Mouse (Mus musculus): Measurements from ENCODE around the gene Nkg7.
"Not testable (repeated sequence)": the region's sequence is repeated elsewhere in the genome, so short reads cannot be mapped to it uniquely, and the experiment has no call there.

The Nkg7 gene

DNA sequence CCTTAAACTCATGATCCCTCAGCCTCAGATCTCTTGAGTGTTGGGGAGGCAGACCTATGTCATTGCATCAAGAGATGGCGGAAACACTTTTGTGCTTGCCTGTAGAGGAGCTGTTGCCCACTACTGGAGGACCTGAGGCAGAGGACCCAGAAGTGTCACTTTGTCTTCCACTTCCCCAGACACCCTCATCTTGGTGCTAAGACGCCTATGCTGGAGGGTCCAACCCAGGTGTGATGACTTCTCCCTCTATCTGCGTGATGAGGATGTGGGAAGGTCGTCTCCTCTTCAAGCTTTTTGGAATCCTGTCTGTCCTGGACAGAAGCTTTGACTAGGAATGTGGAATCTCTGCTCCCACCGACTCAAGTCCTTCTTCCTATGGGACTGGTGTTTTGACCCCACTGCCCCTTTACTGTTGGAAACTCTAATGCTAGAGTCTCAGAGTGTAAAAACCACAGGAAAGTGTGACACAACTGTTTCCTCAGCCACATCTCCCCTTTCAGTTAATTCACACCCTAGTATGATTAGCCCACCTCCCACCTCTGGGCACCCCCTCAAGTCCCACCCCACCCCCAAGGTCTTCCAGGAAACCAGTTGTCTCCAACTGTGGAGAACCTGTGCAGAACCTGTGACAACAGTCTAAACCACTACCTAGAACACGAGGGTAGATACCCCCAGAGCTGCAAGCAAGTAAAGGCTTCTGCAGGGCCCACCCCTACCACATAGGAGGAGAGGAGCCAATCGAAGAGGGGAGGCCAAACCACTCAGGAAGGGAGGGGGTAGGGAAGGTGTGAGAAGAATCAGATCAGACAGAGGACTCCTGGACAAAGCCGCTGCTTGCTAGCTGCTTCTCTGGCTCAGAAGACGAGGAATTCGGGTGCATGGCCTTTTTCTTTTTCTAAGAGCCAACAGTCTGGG is at the start of gene Nkg7:
Gene Nkg7 (plus strand): TSS at position 733 of the 915 bp plus-strand sequence.
- DNase-seq, result no peak

DNA sequence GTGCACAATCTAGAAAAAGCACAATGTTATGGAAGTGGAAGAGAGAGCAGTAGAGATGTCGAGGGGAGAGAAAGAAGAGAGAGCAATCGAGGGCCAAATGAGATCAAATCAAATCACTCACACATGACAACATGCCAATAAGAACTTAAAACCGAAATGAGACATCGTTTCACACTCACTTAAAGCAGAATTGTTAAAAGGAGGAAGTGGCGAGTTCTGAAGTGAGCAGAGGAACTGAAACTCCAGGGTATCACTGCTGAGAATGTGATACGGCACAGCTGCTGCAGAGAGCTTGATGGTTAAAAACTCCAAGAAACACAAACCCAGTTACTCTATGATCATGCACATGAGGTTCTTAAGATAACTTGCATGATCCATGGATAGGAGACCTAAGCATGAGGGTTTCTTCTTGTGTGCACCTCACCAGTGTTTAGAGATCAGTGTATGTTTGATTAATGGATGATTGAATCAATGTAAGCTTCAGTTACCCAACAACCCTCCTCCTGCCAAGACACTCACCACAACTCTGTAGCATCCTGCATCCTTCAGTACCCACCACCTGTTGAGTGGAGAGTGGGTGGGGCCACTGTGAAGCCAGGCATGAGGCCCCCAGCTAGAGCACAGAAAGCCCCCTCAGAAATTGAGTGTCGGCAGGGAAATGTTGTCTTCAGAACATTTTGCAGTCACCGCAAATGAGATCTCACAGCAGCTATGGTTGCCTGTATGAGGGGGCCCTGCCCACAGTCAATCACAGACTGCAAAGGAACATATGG is 44.3 kb upstream of the Nkg7 start:
- DNase-seq, result no peak

DNA sequence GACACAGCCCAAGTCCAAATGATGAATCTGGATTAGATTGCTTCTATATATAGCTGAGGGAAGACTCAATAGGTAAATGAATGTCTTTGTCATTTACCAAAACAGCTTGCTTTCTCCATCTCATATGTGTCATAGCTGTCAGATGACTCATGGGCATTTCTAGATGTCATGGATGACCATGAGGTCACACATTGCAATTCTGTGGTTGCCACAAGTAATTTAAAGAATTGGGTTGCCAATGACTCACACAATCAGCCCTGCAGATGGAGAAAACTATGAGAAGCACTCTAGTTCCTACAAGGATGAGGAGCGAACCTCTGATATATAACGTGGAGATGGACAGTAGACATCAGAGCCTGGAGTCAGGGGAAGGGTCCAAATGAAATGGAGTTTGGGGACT is 37.4 kb upstream of the Nkg7 start:
- no peak for DNase-seq

DNA sequence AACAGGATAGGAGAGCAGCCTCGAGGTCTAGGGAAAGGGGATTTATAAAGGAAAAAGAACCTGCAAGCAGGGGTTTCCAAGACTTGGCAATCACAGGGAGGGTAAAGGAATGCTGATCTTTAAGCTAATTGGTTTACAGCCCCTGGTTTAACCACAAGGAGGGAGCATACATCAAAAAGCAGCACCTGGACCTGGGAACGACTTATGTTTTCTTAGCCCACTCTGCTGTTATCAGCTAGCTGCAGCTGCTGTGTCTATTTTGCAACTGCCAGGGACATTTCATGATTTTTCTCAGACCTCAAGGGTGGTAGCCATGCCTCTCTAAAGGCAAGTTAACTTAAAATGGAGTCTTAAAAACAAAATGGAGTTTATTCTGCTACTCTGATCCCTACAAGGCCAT is 34.2 kb upstream of the Nkg7 start:
- DNase-seq, result no peak

DNA sequence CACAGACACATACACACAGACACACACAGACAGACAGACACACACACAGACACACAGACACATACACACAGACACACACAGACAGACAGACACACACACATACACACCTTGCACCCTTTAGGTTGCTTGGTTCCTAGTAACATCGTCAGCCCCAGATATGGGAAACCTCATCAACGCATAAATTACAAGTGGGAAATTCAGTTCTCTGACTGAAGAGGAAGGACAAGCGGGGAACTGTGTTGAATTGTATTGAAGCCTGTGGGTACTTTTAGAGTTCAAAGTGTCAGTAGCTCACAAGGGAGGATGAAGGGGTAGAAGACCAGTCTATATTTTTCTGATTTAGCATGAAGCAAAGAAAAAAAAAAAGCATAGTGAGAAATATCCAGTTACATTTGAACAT is 29.3 kb upstream of the Nkg7 start:
- no peak for DNase-seq

DNA sequence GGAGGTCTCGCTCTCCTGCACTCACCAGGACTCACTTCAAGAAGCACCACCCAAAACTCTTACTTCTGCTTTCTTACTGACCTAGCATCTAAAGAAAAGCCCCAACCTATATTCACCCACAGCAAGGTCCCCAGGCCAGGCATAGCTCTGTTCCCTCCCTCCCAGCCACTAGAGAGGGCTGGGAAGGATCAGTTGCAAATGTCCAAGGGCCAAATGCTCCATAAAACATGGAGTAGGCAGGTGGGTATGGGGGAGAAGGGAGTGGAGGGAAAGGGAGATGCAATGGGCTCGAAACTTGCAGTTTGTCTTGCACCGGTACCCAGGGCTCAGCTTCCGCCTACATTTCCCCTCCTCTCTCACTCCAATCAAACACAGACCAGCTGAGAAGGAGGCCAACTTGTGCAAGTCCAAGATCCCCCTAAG is 28.7 kb upstream of the Nkg7 start, which contains the start of gene Siglecg:
Gene Siglecg (plus strand): TSS at position 74 of the 423 bp plus-strand sequence.
- DNase-seq, result no peak

DNA sequence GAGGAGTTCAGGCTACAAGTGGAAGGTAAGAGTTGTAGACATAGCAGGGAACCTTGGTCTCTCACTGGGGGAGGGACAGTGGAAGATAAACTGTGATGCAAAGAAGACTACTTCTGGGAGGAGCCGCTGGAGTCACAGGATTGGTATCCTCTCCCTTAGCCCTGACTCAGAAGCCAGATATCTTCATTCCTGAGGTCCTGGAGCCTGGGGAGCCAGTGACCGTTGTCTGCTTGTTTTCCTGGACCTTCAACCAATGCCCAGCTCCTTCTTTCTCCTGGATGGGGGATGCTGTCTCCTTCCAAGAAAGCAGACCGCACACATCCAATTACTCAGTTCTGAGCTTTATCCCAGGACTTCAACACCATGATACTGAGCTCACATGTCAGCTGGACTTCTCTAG is 27.8 kb upstream of the Nkg7 start:
- DNase-seq, result no peak

DNA sequence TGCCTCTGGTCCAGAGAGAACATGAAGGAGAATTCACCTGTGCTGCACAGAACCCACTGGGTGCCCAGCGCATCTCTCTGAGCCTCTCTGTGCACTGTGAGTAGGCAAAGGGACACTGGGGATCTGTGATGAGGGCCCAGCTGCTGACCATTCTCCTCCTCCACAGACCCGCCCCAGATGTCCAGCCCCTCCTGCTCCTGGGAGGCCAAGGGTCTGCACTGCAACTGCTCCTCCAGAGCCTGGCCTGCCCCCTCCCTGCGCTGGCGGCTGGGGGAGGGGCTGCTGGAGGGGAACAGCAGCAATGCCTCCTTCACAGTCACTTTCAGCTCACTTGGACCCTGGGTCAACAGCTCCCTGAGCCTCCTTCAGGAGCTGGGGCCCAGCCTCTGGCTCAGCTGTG is 25.1 kb upstream of the Nkg7 start:
- DNase-seq, result not testable (repeated sequence)

DNA sequence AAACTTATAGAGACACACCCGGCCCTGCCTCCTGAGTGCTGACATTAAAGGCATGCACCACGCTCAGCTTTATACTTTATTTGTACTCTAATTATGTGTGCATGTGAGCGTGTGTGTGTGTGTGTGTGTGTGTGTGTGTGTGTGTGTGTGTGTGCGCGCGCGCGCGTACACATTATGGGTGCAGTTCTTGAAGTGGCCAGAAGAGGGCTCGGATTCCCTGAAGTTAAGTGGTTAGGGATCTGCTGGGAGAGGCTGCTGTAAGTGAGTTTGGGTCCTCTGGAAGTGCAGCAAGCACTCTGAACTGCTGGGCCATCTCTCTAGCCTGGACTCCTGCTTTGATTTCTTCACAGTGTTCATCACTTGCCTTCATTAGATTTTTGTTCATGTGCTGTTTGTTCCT is 19.6 kb upstream of the Nkg7 start:
- no peak for DNase-seq

DNA sequence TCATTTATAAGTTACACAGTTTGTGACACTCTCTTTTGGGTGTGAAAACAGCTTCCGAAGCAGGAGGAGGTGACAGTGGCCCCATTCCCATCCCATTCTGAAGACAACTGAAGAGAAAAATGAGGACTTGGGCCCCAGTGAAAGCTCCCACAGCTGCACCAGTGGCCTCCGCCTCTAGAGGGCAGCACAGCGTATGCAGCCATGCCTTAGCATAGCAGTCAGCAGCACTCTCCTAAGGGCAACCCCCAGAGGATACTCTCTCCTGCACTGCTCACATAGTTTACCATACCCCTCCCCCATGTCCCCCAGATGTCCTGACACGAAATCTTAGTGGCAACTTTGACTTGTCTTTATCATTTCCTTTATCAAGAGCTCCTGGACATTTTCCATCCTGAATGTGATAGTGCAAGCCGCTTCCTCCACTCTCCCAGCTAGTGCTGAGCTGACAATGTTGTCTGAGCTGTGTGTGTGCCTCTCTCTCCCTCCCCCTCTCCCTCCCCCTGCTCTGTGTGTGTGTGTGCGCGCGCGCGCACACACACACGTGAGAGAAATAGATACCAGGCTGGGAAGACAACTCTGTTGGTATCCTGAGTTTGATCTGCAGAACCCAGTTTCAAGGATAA is 13.8 kb upstream of the Nkg7 start:
- peak; percentile 77 for DNase-seq

DNA sequence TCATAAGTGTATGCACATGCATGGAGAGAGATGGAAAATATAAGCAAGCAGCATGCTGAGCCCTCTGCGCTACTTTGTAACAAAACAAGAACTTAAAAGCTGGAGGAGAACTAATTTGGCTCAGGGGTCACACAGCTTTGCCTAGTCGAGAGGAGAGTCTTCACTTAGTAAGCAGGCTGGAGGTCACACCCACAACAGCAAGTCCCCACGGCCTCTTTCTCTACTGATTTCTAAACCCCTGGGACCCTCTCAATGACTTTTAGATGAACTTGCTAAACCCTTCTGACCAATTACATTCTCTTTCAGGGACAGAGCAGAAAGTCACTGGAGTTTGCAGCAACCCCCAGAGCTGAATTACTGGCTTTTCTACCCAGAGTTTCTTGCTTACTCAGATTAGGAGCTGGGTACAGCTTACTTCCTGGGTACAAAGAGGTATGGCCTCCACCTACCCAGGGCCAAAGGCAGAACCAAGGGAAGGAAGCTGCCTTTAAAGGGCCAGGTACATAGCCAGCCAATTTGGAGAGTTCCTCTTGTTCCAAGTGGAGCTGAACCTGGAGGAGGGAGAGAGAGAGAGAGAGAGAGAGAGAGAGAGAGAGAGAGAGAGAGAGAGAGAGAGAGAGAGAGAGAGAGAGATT is 12.8 kb upstream of the Nkg7 start:
- DNase-seq, result no peak

DNA sequence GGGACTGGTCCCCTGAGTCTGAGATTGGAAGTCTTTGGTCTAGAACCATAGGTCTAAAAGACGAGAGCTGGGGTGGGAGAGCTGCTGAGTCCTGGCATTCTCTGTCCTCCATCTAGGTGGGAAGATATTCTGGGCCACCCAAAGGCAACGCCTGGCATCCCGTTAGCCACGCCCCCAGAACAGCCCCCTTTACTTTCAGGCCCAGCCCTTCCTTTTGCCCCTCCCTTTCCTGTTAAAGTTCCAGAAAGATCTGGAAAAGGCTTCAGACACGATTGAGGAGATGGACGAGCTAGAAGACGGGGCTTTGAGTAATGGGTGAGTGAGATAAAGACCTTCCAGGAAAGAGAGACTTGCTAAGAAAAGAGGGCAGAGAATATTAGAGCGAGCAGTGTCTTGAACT is 9.5 kb upstream of the Nkg7 start, which contains the start of gene Lim2:
Gene Lim2 (plus strand): TSS at position 265 of the 400 bp plus-strand sequence.
- no peak for DNase-seq

DNA sequence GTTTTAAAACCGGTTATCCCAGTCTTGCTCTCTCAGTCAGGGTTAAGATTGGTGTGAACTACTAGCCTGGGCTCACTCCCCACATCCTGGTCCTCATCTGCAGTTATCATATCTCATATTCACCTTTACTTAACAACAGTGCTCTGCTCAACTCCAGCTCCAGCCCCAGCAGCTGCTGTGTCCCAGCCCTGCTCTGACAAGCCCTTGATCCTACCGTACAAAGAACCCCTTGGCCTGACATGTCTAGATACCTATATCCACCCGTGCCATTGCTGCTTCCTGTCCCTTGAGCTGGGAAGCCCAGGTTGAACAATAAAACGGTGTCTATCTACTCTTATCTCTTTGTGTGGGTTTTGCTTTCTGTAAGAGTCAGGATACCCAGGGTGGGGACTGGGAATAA is 7.4 kb upstream of the Nkg7 start:
- no peak for DNase-seq

DNA sequence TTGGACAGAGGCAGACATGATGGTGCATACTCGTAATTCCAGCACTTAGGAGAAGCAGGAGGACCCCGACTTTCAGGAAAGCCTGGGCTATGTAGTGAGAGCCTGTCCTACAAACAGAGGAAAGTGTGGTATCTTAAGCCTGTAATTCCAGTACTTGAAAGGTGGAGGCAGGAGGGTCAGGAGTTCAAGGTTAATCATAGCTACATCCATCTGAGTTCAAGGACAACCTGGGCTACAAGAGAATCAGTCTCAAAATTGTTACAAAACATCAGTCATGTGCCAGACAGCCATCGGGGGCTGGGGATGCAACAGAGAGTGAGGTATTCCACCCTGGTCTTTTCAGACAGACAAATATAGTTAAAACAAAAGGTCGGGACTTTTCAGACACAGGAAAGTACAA is 4.0 kb upstream of the Nkg7 start:
- no peak for DNase-seq

DNA sequence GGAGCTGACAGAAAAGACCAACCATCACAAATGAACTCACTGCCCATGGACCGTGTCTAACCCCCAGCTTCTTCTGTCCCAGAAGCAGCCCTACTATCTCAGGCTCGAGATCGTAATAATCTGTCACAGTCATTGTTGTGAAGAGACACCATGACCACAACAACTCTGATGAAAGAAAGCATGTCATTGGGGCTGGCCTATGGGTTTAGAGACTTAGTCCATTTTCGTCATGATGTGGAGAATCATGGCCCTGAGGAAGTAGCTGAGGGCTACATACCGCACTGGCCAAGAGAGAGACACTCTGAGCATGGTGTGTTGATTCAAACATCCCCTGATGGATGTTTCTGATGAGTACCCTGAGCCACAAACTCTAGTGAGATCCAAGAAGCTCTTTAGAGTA is 2.2 kb upstream of the Nkg7 start:
- DNase-seq, result no peak

DNA sequence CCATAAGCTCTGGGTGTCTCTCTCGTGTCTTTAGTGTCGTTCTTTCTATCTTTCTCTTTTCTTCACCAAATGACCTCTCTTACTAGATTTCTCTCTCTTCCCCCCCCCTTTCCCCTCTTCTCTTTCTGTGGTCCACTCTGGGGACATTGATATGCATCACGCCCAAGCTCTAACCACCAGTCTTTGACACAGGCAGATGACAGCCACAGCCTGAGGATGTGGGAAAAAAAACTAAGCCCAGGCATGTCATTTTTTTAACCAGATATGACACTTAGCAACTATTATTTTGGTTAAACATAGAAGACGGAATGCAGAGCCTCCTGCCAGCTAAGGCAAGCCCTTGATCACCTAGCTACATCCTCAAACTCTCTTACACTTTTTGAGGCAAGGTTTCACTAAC is 1.7 kb downstream of the Nkg7 start:
- no peak for DNase-seq

DNA sequence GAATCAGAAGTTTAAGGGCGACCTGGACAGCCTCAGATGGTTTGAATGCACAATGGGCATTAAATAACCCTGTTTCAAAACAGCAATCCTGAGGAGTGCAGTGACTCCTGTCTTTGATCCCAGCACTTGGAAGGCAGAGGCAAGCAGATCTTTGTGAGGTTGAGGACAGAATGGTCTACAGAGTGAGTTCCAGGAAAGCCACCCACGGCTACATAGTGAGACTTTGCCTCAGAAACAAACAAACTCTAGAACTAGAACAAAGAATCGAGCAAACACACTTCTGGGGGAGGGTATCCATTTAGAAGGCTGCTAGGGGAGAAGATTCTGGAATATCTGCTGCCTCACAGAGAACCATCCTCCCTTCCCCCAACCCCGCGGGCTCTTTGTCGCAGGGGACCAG is 3.6 kb downstream of the Nkg7 start, which contains the start of gene Cldnd2:
Gene Cldnd2 (plus strand): TSS at position 301 of the 400 bp plus-strand sequence.
- no peak for DNase-seq

DNA sequence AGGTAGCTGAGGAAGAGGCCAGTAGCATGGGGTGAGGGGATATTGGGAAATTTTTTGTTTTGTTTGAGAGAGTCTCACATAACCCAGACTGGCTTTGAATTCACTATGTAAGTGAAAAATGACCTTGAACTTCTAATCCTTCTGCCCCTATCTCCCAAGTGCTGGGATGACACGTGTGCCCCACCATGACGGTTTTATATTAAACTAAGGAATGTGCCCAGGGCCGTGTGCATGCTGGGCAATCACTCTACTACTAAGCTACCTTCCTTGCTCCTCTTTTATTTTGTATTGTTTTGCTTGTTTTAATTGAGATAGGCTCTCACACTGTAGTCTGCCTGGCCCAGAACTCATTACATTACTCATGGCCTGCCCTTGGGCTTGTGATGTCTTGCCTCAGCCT is 4.2 kb downstream of the Nkg7 start:
- DNase-seq, result no peak

DNA sequence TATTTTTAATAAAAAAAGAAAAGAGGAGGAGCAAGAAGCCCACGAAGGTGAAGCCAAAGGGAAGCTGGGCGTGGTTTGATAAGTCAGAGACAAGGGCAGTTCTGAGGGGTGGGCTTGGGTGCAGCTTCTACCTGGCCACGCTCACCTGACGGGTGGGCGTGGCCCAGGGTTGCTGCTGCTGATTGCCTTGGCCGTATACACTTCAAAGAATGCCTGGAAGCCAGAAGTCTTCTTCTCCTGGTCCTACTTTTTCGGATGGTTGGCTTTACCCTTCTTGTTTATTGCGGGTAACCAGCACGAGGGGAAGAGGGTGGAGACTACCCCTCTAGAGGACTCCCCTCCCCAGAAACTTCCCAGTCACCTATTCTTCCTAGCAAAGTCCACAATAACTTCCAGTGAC is 5.8 kb downstream of the Nkg7 start:
- peak; percentile 49 for DNase-seq

DNA sequence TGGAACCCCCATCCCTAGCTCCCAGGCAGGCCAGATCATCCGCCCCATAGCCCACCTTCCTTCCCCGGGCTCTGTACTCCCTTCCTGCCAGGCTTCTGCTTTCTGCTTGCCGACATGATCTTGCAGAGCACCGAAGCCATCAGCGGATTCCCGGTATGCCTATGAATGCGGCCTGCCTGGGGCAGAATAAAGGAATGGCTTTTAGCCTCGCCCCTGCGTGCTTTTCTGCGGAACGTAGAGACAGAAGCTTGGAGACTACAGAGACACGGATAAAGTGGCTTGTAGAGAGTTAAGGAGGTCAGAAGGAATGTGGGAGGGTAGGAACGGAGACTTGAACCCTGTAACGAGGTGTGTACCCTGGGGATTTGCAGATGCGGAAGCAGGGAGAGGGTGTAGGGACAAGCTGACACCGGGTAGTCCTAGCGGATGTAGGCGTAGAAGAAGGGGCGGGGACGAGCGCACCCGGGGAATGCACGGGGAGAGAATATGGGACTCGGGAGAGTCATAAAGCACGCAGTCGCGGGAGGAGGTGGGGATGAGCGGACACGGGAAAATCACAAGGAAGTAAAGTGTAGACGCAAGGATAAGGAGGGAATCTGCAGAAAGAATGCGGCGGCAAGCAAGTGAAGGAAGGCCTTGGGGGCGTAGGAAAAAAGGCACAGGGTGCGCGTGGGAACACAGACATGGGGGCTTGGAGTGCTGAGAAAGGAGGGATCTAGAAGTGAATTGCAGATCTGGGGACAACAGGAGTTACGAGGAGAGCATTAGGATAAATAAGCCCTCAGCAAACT is 6.4 kb downstream of the Nkg7 start:
- peak; percentile 71 for DNase-seq

DNA sequence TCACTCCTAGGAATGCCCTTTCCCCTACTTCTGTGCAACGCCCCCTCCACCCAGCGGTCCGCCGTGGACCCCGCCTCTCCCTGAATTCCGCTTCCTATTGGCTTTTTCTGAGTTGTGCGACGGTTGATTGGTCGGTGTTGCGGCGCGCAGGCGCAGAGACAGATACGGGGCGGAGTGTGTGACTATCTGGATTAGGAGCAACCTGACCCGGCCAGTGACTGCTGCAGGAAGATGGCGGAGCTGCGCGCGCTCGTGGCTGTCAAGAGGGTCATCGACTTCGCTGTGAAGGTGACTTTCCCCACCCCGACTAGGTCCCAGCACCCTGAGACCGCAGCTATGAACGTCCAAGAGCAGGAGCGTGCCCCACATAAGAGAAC is 7.0 kb downstream of the Nkg7 start, which contains the start of the genes Etfb and Gm45233:
Gene Etfb (plus strand): TSS at position 167 of the 377 bp plus-strand sequence.
Gene Gm45233 (plus strand): TSS at position 212 of the 377 bp plus-strand sequence.
- peak; percentile 95 for DNase-seq

DNA sequence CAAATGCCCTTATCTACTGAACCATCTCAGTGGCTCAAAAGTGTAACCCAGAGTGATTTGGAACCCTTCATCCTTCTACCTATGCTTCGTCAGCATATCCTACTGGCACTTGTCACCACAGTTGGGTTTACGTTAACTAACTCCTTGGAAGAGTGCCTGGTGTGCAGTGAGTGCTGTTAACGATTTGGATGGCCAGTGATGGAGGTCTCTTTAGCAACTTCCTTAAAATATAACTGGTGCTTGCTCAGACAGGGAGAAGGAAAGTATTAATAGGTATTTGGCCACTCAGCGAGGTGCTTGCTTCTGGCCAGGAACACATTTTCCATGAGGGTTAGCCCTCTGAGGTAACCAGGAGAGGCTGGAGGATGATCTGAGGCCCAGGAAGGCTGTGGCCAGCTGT is 10.9 kb downstream of the Nkg7 start:
- no peak for DNase-seq

All from cerebellum, adult 9-10 months (tissue).